Mouse (Mus musculus) heart, postnatal 10 days (tissue): ENCODE results near the gene Rhou. TPM values are rescaled to one million over a fixed set of nuclear protein-coding genes. Genes with fewer than 3 reads are reported as not detected.
"Not testable (repeated sequence)": the region's sequence is repeated elsewhere in the genome, so short reads cannot be mapped to it uniquely, and the experiment has no call there.

Experiments
- DNase-seq, 2 experiments: peaks; one replicate each; pipeline ENCODE4 v3.0.0; 2021
- intact Hi-C: fragments of 180-260 bp; cut with DNase I; formaldehyde crosslinking; loops from one replicate; pipeline ENCODE4 v1.15.1; 2025
- total RNA-seq, 2 experiments: library from RNA; stranded (reverse); gene quantifications; 2 replicates each; pipeline ENCODE4 v1.2.3; 2021

The Rhou gene
- total RNA-seq = 10 to 100 TPM; 11.2 to 13.1 TPM

DNA sequence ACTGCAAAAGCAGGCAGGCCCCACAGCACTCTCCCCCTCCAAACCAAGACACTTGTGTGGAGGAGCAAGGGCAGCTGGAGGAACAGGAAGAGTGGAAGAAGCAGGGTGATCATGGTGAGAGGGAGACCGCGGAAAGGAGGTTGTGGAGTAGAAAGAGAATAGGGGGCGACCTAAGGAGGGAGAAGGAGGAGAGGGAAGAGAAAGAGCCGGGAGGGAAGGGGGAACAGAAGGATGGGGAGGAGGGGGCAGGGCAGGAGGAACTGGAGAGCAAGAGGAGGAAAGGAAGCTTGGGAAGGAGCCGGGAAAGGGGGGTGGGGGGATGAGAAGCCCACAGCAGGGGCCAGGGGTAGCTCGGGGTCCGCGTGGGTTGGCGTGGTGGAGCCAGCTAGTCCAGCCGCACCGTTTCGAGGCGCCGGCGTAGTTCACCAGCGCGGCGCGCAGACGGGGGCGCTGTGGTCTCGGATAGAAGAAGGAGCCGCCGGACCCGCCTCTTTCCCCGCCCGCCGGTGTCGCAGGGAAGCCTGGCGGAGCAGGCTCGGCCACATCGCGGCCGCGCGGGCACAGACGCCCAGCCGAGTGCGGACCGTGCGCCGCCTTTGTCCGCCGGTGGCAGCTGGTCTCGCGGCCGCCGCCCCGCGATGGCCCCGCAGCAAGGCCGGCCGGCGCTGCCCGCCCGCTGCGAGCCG lies at the start of gene Rhou:
Rhou (plus strand) TSS at position 622 of the 686 bp plus-strand sequence.
- intact Hi-C loops = loop anchor here (2.0 kb wide), 3 partner anchors 75 to 131 kb away; no protein-coding TSS in a partner anchor
- DNase-seq = peak; percentile 95

DNA sequence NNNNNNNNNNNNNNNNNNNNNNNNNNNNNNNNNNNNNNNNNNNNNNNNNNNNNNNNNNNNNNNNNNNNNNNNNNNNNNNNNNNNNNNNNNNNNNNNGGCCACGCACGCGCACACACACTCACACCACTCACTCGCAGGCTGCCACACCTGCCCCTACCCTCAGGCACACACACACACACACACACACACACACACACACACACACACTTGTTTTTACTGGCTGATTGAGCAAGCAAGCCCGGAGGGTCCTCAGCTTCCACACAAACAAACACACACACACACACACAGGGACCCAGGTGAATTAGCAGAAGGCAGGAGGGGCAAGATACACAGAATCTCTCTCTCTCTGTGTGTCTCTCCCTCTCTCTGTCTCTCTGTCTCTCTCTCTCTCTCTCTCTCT lies 41.1 kb upstream of the Rhou start:
- intact Hi-C loops = not testable (repeated sequence)
- DNase-seq = peak in 1 of 2 experiments; percentile 3

DNA sequence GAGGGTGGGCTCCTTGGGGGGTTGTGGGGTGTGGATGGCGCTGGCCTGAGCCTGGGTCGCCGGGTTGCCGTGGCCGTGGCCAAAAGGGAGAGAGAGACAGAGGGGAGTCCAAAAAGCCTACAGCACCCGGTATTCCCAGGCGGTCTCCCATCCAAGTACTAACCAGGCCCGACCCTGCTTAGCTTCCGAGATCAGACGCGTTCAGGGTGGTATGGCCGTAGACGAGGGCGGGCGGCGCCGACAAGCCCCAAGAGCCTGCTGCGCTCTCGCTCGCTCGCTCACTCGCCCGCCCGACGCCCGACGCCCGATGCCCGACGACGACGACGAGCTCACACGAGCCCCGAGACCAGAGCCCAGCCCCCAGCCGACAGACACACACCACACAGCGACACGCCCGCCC lies 30.2 kb upstream of the Rhou start:
- DNase-seq, intact Hi-C loops: not testable (repeated sequence)

DNA sequence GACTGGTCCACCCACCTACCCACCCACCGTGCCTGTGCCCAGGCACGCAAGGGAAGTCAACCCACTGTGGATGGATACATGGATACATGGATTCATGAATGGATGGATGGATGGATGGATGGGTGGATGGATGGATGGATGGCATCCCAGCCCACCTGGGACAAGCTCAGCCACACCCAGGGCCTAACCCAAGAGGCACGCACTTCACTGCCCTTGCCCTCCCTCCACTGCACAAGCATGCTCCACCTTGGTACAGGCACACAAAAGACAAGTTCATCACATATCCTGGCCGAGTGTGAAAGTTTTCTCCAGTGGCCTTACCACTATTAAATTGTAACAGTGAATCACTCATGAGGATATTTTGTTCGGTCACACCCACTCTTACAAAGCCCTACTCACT lies 29.5 kb upstream of the Rhou start:
- intact Hi-C loops = no loop called here
- DNase-seq = no peak

DNA sequence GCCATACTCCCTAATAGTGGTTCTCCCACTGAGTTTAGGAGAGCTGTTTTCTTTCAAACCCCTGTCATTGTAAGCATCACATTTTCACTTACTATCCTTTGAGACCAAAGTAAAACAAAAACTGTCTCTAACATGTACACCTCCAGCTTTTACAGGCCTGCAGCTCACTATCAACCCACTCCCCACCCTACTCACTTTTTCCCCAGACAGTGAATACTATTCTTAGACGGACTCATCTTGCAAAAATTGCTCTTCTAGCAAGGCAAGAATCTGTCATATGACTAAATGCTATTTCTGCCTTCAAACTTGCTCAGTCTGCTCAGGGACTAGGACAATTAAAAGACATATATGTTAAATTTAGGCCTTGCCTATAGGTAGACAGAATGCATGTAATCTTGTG lies 29.0 kb upstream of the Rhou start:
- no peak for DNase-seq
- intact Hi-C loops = no loop called here

DNA sequence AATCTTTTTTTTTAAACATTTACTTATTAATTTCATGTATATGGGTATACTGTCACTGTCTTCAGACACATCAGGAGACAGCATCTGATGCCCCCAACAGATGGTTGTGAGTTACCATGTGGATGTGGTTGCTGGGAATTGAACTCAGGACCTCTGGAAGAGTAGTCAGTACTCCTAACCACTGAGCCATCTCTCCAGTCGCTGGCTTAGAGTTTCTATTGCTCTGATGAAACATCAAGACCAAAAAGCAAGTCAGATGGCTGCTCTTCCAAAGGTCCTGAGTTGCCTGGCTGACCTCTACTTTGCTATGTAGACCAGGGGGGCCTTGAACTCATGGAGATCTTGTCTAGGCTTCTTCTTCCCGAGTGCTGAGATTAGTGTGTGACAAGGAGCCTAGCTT lies 28.0 kb upstream of the Rhou start:
- intact Hi-C loops = no loop called here
- DNase-seq = no peak

DNA sequence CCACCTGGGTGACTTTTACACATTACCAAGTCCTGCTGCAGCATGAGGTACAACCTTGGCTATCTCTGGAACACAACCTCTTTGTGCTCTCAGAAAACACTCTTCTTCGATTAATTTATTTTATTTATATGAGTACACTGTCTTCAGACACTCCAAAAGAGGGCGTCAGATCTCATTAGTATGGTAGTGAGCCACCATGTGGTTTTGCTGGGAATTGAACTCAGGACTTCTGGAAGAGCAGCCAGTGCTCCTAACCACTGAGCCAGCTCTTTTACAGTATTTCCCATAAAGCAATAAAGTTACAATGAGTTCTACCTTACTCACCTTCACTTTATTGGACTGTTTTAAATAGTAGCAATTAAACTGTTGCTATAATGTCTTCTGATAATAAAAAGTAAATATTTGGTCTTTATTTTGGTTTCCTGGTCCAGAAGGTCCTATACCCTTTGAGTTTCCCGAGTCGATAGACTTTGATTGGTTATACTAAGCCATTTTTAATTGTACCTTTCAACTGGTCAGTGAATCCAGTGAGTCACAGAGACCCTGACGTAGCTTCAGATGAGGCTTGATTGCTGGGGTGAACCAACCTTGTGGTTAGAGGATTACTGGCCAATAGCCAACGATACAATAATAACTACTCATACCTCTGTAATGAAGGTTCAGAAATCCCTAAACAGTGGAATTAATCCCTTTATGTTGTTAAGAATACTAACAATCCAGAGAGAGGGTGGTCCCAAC lies 26.1 kb upstream of the Rhou start:
- intact Hi-C loops = no loop called here
- no peak for DNase-seq

DNA sequence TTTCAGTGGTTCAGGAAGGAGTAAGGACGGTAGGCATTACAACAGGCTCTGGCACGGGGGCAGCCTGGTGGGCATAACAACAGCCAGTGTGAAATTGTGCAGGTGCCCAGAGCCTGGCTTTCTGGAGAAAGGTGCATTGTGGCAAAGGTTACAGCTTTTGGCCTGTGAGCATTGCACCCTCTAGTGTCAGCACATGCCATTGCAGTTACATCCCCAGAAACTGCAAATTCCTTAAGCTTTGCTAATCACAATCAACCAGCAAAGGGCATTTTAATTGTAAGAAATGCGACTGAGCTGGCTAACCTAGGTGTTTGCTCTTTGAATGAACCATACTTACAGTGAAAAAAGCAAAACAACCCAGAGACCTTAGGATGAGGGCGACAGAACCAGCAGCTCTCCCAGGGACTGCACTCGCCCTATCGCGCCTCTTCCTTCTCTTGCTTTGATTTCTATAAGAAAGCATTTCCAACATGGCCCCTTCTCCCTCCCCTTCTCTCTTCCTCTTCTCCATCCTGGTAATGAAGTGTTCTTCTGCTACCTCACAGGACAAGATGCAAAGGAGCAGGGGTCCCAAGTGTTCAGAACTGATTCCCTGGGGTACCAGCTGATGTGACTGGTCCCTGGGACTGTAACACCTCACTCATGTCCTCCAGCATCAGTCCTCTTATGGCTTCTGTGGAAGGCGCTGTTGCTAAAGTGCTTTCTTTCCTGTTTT lies 25.3 kb upstream of the Rhou start:
- intact Hi-C loops = no loop called here

DNA sequence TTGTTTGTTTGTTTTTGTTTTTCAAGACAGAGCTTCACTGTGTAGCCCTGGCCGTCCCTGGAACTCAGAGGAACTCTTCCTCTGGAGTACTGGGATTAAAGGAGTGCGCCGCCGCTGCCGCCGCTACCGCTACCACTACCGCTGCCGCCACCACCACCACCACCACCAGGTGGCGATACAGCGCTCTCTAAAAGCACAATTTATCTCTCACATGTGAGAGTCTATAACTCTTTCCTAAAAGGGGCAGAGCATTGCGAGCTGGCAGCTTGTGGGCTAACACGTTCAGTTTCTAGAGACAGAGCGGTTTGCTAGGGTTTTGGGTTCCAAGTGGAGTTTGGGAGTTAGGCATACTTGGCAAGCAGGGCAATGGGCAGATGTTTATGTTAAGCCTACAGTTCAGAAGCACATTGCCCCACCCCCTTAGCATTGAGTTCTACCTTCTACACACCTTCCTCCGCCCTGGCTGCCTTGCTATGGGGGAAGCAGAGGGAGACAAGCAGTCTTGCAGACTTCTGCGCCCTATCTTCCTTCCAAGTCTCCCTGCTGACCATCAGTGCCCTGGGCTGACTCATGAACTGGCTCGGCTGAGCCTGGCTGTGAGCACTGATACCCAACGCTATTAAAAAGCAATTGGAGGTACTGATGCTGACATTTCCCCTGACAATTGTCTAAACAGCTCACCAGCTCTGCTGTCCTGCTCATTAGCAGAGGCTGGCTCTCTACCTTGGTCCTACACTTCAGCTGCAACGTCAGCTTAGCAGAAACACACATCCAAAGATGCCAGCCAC lies 24.6 kb upstream of the Rhou start:
- intact Hi-C loops = no loop called here
- peak; percentile 76 to 86 for DNase-seq

More for the DNA sequence above, 25.3 kb upstream of the Rhou start:
- peak; percentile 57 to 76 for DNase-seq

DNA sequence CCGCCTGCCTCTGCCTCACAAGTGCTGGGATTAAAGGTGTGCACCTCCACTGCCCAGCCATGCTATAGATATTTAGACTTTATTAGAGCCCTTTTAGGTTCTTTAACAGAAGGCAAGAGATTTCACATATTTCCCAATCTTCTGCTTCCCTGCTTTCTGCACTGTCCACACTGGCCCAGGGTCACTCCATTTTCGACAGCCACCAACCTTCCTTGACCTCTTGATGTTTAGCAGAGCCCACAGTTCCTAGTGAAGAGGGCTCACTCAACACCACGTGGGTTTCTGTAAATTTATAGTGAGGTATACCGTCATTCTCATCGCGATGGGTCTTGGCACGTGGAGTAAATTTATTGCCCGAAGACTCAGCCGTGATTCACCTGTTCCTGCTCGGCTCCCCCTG lies 23.7 kb upstream of the Rhou start:
- DNase-seq = no peak
- intact Hi-C loops = no loop called here

DNA sequence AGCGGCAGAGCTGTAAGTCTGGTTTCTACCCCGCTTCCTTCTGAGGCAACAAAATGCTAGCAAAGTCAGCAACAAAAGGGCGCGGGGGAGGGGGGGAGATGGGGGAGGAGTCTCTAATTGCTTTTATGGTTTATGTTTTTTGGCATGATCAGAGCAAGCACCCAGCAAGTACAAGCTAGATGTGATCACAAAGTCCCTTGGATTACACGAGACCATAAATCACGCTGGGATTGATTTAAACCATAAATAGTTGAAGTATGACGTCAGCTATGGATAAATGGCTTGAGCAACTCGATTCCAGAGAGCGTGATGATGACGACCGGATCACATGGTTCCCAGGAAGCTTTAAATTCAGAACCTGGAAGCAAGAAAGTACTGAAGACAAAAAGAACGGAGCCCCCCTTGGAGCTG lies 22.9 kb upstream of the Rhou start:
- no peak for DNase-seq
- intact Hi-C loops = no loop called here

DNA sequence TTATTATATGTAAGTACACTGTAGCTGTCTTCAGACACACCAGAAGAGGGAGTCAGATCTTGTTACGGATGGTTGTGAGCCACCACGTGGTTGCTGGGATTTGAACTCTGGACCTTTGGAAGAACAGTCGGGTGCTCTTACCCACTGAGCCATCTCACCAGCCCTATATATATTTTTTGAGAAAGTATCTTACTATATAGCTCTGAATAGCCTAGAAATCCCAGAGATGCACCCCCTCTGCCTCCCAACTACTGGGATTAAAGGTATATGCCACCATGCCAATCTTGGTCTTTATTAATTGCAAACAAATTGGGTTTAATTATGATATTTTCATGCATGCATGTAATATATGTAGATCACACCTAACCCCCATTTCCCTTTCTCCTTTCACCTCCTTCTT lies 22.0 kb upstream of the Rhou start:
- intact Hi-C loops = not testable (repeated sequence)

DNA sequence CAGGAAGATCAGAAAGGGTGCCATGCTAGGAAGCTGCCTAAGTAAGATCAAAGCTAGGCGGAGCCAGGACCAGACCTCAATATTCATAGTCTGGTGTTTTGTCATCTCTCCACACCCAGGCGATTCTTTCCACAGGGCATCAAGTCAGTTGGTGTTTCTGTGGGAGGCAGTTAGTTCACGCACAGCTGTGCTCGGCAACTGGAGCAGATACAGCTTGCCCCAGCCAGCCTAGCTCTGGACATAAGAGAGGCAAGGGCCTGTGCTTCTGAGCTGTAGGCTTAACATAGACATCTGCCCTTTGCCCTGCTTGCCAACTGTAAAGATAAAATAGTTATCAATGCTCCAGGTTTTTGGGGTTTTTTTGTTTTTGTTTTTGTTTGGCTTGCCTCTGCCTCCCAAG lies 21.5 kb upstream of the Rhou start:
- intact Hi-C loops = no loop called here
- DNase-seq = no peak

More for the DNA sequence above, 22.0 kb upstream of the Rhou start:
- not testable (repeated sequence) for DNase-seq

DNA sequence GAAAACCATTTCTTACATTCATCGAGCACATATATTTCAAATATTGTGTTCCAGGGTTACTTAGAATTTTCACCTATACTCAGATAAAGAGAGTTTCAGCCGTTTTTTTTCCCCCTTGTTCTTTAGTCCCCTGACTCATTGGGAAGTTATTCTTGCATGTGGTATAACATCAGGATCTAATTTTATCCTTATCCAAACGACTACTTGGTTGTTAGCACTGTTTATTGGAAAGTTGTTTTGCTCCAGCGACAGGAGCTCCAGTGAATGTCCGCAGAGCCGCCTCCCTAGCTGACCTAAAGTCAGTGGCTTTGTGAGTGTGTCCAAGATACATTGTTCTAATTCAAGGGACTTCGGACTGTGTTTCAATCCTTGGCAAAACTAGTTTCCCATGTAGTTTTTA lies 19.9 kb upstream of the Rhou start:
- intact Hi-C loops = no loop called here
- DNase-seq = no peak

DNA sequence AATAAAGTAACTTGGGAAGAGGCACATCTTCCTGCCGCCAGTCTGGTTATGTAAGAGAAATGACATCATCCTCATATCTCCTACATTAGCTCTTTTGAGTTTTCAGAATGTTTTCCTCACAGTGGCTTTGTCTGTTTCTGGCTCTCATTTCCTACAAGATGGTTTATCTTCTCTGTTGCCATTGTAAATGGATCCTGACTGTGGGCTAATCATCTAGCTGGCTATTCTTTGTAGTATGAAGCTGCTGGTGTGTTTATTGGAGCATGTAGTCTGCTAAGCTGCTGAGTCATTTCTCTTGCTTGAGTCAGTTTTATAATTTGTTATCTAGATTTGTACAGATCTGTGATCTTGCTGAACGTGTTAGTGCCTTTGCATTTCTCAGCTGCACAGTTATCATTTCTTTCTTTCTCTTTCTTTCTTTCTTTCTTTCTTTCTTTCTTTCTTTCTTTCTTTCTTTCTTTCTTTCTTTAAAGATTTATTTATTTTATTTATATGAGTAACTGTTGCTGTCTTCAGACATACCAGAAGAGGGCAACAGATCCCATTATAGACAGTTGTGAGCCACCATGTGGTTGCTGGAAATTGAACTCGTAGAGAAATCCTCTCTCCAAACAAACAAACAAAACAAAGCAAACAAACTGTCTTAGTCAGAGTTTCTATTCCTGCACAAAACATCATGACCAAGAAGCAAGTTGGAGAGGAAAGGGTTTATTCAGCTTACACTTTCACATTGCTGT lies 19.2 kb upstream of the Rhou start:
- intact Hi-C loops = no loop called here
- no peak for DNase-seq

DNA sequence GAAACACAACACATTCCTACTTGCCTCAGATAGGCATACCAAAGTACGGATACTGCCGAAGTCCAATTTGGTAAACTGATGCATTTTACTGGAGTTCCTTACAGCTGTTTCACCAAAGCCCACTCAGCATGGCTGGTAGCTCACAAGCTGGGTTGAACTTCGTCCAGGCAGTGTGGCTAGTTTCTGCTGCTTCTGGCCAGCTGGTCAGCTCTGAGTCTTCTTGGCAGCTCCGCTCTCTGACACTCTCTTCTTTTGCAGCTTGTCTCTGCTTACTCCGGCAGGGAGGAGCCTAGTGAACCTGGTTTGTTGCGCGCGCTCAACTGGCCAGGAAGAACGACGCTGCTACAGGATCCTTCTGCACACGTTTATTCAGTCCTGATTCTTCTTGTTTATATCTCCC lies 18.1 kb upstream of the Rhou start:
- intact Hi-C loops = no loop called here
- DNase-seq = peak in 1 of 2 experiments; percentile 34

DNA sequence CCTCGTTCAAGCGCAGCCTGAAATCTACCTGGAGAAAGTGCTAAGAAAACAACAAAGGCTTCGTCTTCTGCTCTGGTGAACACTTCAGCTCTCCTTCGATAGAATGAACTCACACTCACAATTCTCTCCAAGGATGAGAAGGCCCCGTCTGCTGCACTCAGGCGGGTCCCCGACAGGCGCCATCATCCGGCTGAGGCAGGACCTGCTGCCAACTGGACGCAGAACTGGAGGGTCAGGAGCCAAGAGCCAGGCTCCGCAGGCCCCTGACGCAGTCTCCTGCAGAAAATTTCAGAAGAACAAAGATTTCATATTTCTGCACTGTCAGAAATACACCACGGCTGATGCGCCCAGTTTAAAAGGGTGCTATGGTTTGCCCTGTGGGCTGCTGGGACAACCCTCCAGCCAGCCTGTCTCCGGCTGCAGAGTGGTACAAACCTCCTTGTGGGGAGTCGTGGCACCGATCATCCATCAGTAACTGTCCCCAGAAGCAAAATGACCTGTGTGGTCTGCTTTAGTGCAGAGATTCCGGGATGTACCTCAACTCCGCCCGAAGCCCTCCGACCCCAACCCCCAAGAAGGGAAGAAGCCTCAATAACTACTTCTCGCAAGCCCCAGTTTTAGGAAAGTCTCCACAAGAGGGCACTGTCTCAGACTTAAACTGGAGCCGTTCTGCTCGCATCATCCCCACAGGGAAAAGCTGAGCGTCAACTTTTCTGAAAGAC lies 10.2 kb upstream of the Rhou start:
- intact Hi-C loops = loop anchor here (2.0 kb wide), 1 partner anchor 141 kb away; no protein-coding TSS in a partner anchor
- peak; percentile 72 to 82 for DNase-seq

DNA sequence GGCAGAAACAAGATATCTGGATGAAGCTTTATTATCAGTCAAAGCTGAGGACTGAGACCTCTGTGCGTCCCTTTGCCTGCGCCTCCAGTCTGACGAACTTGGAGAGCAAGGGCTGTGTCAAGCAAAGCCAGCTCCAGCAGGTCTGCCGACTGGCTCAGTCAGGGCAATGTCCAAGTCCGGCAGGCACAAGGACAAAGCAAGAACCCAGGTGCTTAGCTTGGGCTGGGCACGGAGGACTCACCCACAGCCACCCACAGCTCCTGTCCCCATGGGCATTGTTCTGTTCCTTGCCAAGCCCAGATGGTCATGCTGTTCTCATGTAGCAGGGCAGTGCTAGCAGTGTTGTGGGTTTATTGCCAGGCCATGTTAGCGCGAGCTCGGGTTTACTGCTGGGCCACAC lies 8.5 kb upstream of the Rhou start:
- intact Hi-C loops = no loop called here

More for the DNA sequence above, 8.5 kb upstream of the Rhou start:
- no peak for DNase-seq
